Comparison of ENCODE assay signal across 2 mouse cellular contexts in genomic region chr11:74909978-74910377, GRCm38 (mm10).
TF ChIP-seq lines count a peak whose summit lies in the region.

No protein-coding gene starts in this region.

TF ChIP-seq in CH12.LX, 34 proteins besides CTCF, POLR2A, EP300 and RAD21:
- no peak for TF ChIP-seq PAX5 (IDR thresholded peaks at IDR 0.05; ENCODE audit: low read length)
- TF ChIP-seq SMC3 (IDR thresholded peaks at IDR 0.05; ENCODE audit: low read depth, low read length) = no peak
- peak; percentile 90; the same call in 1 of the 2 replicates for TF ChIP-seq POLR2AphosphoS2 (IDR thresholded peaks at IDR 0.05; ENCODE audit: low read depth, low read length)
- TF ChIP-seq MAFK (IDR thresholded peaks at IDR 0.05; ENCODE audit: insufficient replicate concordance, low read length) = no peak
- no peak for TF ChIP-seq CHD2 (IDR thresholded peaks at IDR 0.05; ENCODE audit: low read length)
- TF ChIP-seq GABPA (IDR thresholded peaks at IDR 0.05; ENCODE audit: insufficient replicate concordance, low read depth, low read length) = no peak

TF ChIP-seq in MEL, 35 proteins besides CTCF, POLR2A, EP300 and RAD21:
- TF ChIP-seq KAT2A (conservative IDR thresholded peaks at IDR 0.05; ENCODE audit: low read depth, low read length) = no peak
- no peak for TF ChIP-seq CHD2 (IDR thresholded peaks at IDR 0.05; ENCODE audit: low read length)
- TF ChIP-seq TBP (IDR thresholded peaks at IDR 0.05; ENCODE audit: low read depth, low read length) = no peak
- TF ChIP-seq TCF12 (IDR thresholded peaks at IDR 0.05; ENCODE audit: low read depth, low read length) = no peak
- TF ChIP-seq ELF1 (IDR thresholded peaks at IDR 0.05; ENCODE audit: low read depth, low read length) = no peak
- no peak for TF ChIP-seq UBTF (IDR thresholded peaks at IDR 0.05; ENCODE audit: borderline replicate concordance, insufficient read depth, low read depth, low read length)
- no peak for TF ChIP-seq GABPA (IDR thresholded peaks at IDR 0.05; ENCODE audit: low read depth, low read length)
- TF ChIP-seq JUND (IDR thresholded peaks at IDR 0.05; ENCODE audit: low read depth, low read length) = no peak
- no peak; the same call in 1 of the 2 replicates for TF ChIP-seq POLR2AphosphoS2 (IDR thresholded peaks at IDR 0.05; ENCODE audit: low read length)
- TF ChIP-seq BHLHE40 (IDR thresholded peaks at IDR 0.05; ENCODE audit: borderline replicate concordance, low read depth, low read length) = no peak
- TF ChIP-seq GATA1 (IDR thresholded peaks at IDR 0.05; ENCODE audit: low read depth, low read length) = no peak
- TF ChIP-seq MAZ (IDR thresholded peaks at IDR 0.05; ENCODE audit: low read depth, low read length) = no peak
